Mouse (Mus musculus): Measurements from ENCODE around the gene Ninj2.

GRCm38 (mm10) chr6:120094091-120094776, 1.1 kb downstream of the Ninj2 start:
- TF ChIP-seq CTCF (conservative IDR thresholded peaks at IDR 0.05; ENCODE audit: low read length) (no peak), NANOG (IDR thresholded peaks at IDR 0.05; ENCODE audit: borderline replicate concordance, low read length) (no peak), POU5F1 (IDR thresholded peaks at IDR 0.05; ENCODE audit: borderline replicate concordance, low read length) (no peak)

Data from E14TG2a.4 (cell line).